Mouse (Mus musculus): Measurements from ENCODE around the gene Itpk1.

Itpk1 gene

GRCm38 (mm10) chr12:102714654-102715395 lies 10.1 kb upstream of the Itpk1 start:
- in situ Hi-C loops (cut with MboI, MseI): no loop called here

- in situ Hi-C loops (cut with MboI, MseI): no loop called here
Measured at GRCm38 (mm10) chr12:102714116-102714515, 9.4 kb upstream of the Itpk1 start.

- in situ Hi-C loops (cut with MboI, MseI): no loop called here
Measured at GRCm38 (mm10) chr12:102713153-102713865, 8.6 kb upstream of the Itpk1 start.

- in situ Hi-C loops (cut with MboI, MseI): no loop called here
Measured at GRCm38 (mm10) chr12:102710851-102711375, 6.2 kb upstream of the Itpk1 start.

GRCm38 (mm10) chr12:102709896-102710295 lies 5.2 kb upstream of the Itpk1 start:
- in situ Hi-C loops (cut with MboI, MseI): loop anchor here (5.0 to 10.0 kb wide), 4 partner anchors 83 to 1625 kb away; partner anchors contain the start of gene Ppp4r3a (in 1 of the 2)

- in situ Hi-C loops (cut with MboI, MseI): loop anchor here (5.0 to 10.0 kb wide), 4 partner anchors 81 to 1623 kb away; partner anchors contain the start of gene Ppp4r3a (in 1 of the 2)
Measured at GRCm38 (mm10) chr12:102708220-102708619, 3.5 kb upstream of the Itpk1 start.

- in situ Hi-C loops (cut with MboI, MseI): loop anchor here (5.0 to 10.0 kb wide), 4 partner anchors 80 to 1622 kb away; partner anchors contain the start of gene Ppp4r3a (in 1 of the 2)
Measured at GRCm38 (mm10) chr12:102706833-102707463, 2.2 kb upstream of the Itpk1 start.

GRCm38 (mm10) chr12:102705906-102706640 lies 1.3 kb upstream of the Itpk1 start:
- in situ Hi-C loops (cut with MboI, MseI): loop anchor here (5.0 to 10.0 kb wide), 4 partner anchors 79 to 1621 kb away; partner anchors contain the start of gene Ppp4r3a (in 1 of the 2)

- in situ Hi-C loops (cut with MboI, MseI): loop anchor here (5.0 to 10.0 kb wide), 4 partner anchors 78 to 1621 kb away; partner anchors contain the start of gene Ppp4r3a (in 1 of the 2)
Measured at GRCm38 (mm10) chr12:102705216-102705871, 614 bp upstream of the Itpk1 start.

- in situ Hi-C loops (cut with MboI, MseI): loop anchor here in 1 of 2 experiments (10.0 kb wide), 1 partner anchor 1619 kb away; the partner anchor contains the start of gene Ppp4r3a
Measured at GRCm38 (mm10) chr12:102703921-102704408, 765 bp downstream of the Itpk1 start.

- in situ Hi-C loops (cut with MboI, MseI): loop anchor here in 1 of 2 experiments (10.0 kb wide), 1 partner anchor 1619 kb away; the partner anchor contains the start of gene Ppp4r3a
Measured at GRCm38 (mm10) chr12:102703441-102703840, 1.3 kb downstream of the Itpk1 start.

GRCm38 (mm10) chr12:102703111-102703412 lies 1.7 kb downstream of the Itpk1 start:
- in situ Hi-C loops (cut with MboI, MseI): loop anchor here in 1 of 2 experiments (10.0 kb wide), 1 partner anchor 1618 kb away; the partner anchor contains the start of gene Ppp4r3a

GRCm38 (mm10) chr12:102702356-102703110 lies 2.2 kb downstream of the Itpk1 start:
- in situ Hi-C loops (cut with MboI, MseI): loop anchor here in 1 of 2 experiments (10.0 kb wide), 1 partner anchor 1618 kb away; the partner anchor contains the start of gene Ppp4r3a

- in situ Hi-C loops (cut with MboI, MseI): loop anchor here in 1 of 2 experiments (10.0 kb wide), 1 partner anchor 1617 kb away; the partner anchor contains the start of gene Ppp4r3a
Measured at GRCm38 (mm10) chr12:102701691-102702207, 3.0 kb downstream of the Itpk1 start.

- in situ Hi-C loops (cut with MboI, MseI): loop anchor here in 1 of 2 experiments (10.0 kb wide), 1 partner anchor 1616 kb away; the partner anchor contains the start of gene Ppp4r3a
Measured at GRCm38 (mm10) chr12:102700453-102700852, 4.3 kb downstream of the Itpk1 start.

- in situ Hi-C loops (cut with MboI, MseI): loop anchor here in 1 of 2 experiments (25.0 kb wide), 1 partner anchor 712 kb away; the partner anchor contains the start of gene Cpsf2
Measured at GRCm38 (mm10) chr12:102699156-102699555, 5.6 kb downstream of the Itpk1 start.

GRCm38 (mm10) chr12:102698089-102698684 lies 6.5 kb downstream of the Itpk1 start:
- in situ Hi-C loops (cut with MboI, MseI): loop anchor here in 1 of 2 experiments (25.0 kb wide), 1 partner anchor 711 kb away; the partner anchor contains the start of gene Cpsf2

- in situ Hi-C loops (cut with MboI, MseI): loop anchor here in 1 of 2 experiments (25.0 kb wide), 1 partner anchor 710 kb away; the partner anchor contains the start of gene Cpsf2
Measured at GRCm38 (mm10) chr12:102697381-102697780, 7.3 kb downstream of the Itpk1 start.
